Mouse (Mus musculus) limb, embryonic 13.5 days (tissue): ENCODE data around the gene Stt3b. TPM values are rescaled to one million over a fixed set of nuclear protein-coding genes. Genes with fewer than 3 reads are reported as not detected.

Source experiments
- ATAC-seq: fragments of 200-750 bp; cut with Nextera tagmentation; 2 replicates; pipeline ENCODE4 v1.8.0; 2017; ENCODE audit warnings: low read depth, moderate number of reproducible peaks, moderate TSS enrichment; ENCODE audit not compliant: low FRiP score
- H3K27ac ChIP-seq: fragments of 300-500 bp; sonication (generic); 2 replicates; pipeline ENCODE4 v1.5.1; 2015; ENCODE audit warnings: inconsistent platforms, mild to moderate bottlenecking, moderate library complexity
- H3K27me3 ChIP-seq: fragments of 300-500 bp; sonication (generic); 2 replicates; pipeline ENCODE4 v1.6.1; 2015; ENCODE audit warnings: mild to moderate bottlenecking, inconsistent platforms
- H3K36me3 ChIP-seq: fragments of 300-500 bp; sonication (generic); 2 replicates; pipeline ENCODE4 v1.6.1; 2015; ENCODE audit warnings: inconsistent platforms, mild to moderate bottlenecking, moderate library complexity
- H3K4me1 ChIP-seq: fragments of 300-500 bp; sonication (generic); 2 replicates; pipeline ENCODE4 v1.6.1; 2015; ENCODE audit warnings: inconsistent platforms
- H3K4me2 ChIP-seq: fragments of 300-500 bp; sonication (generic); replicated peaks from 2 replicates; pipeline ENCODE4 v1.6.1; 2015; ENCODE audit warnings: inconsistent platforms, mild to moderate bottlenecking, moderate library complexity
- H3K4me3 ChIP-seq: fragments of 300-500 bp; sonication (generic); 2 replicates; pipeline ENCODE4 v1.5.1; 2015; ENCODE audit warnings: moderate library complexity, mild to moderate bottlenecking, inconsistent platforms
- H3K9ac ChIP-seq: fragments of 300-500 bp; sonication (generic); 2 replicates; pipeline ENCODE4 v1.6.1; 2015; ENCODE audit warnings: mild to moderate bottlenecking, inconsistent platforms
- H3K9me3 ChIP-seq: fragments of 300-500 bp; sonication (generic); 2 replicates; pipeline ENCODE4 v1.6.1; 2016; ENCODE audit warnings: inconsistent platforms
- WGBS: fragments of 180-500 bp; shearing (Covaris S2); methylation state at CpG from one replicate; pipeline ENCODE4 v1.1.7; 2015; 5-methylcytosine and 5-hydroxymethylcytosine counted together
- polyA plus RNA-seq: library from polyadenylated mRNA; unstranded; fragments of >200 nt; fragmentation: Nextera tagmentation; extraction: Ambion mirVana; gene quantifications from 2 replicates; pipeline ENCODE4 v1.2.1, GENCODE M21; 2015

Gene Stt3b
- polyA plus RNA-seq: 90.3 and 99.9 TPM in 2 replicates

DNA sequence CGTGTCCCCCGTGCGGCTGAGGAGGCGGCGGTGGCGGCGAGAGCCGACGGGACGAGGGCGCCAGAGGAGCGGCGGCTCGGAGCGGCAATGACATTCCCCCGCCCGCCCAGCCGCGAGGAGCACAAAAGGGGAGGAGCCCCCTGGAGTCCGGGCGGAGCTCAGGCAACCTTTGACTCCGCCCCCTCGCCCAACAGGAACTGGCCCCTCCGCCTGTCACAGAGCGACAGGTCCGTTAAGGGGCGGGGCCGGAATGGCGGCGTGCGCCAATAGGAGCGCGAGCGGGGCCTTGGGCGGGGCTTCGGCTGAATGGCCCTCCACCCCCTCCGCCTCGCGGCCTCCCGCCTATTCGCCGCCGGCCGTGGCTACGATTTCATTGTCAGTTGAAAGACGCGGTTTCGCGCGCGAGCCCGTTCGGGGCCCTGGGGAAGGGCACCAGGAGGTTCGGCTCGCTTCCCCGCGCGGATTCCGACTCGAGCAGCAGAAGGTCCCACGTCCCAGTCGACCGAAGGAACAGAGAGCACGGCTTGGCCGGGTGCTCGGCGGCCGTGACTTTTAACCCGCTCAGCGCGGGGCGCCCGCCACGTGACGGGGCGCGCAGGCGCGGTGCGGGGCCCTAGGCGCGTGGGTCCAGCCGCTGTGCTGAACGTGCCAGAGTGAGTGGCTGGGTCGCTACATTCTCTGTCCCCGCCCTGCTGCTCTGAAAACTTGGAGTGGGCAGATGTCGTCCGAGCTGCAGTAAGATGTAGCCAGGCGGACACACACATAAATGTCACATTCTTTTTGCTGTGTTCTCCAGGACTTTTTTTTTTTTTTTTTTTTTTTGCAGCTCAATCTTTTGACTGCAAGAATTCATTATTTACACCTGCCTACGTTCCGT, at the start of gene Stt3b:
Stt3b (minus strand) TSS at position 76 of the 877 bp plus-strand sequence.
- WGBS: 1% methylated on average over 80 of the region's 91 CpGs
- Histone ChIP-seq H3K9me3 (no peaks in the 10 kb centered on the region), H3K27ac (peak within 1 kb of the TSS; percentile 96), H3K27me3 (no peaks in the 10 kb centered on the region), H3K9ac (peak within 1 kb of the TSS; percentile 99), H3K4me3 (peak within 1 kb of the TSS; percentile 97), H3K4me2 (peak within 1 kb of the TSS; percentile 74), H3K4me1 (peaks cover 30% of the 10 kb centered on the region), H3K36me3 (no peaks in the 10 kb centered on the region)
- ATAC-seq: peak; percentile 94

DNA sequence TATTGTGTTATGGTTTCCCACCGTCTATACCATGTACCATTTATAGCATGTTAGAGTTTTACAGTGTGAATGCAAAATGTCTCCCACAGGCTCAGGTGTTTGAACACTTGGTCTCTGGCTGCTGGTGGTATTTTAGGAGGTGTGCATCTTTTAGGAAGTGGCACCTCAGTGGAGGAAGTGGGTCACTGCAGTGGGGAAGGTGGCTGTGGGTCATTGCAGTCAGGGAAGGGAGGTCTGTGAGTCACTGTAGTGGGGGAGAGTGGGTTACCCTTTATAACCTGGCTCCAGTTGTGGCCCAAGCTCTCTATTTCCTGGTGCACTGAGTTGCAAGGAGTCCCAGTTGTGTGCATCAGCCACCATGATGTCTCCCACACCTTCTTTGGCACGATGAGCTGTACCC, 48.2 kb upstream of the Stt3b start:
- WGBS: 82% methylated on average over 2 of the region's 2 CpGs
- Histone ChIP-seq H3K4me2 (no peak overlapping the region), H3K4me3 (no peak overlapping the region), H3K27me3 (no peaks in the 10 kb centered on the region), H3K27ac (no peak overlapping the region), H3K9me3 (no peaks in the 10 kb centered on the region), H3K36me3 (no peaks in the 10 kb centered on the region), H3K4me1 (peaks cover 17% of the 10 kb centered on the region), H3K9ac (no peak overlapping the region)
- no peak for ATAC-seq

DNA sequence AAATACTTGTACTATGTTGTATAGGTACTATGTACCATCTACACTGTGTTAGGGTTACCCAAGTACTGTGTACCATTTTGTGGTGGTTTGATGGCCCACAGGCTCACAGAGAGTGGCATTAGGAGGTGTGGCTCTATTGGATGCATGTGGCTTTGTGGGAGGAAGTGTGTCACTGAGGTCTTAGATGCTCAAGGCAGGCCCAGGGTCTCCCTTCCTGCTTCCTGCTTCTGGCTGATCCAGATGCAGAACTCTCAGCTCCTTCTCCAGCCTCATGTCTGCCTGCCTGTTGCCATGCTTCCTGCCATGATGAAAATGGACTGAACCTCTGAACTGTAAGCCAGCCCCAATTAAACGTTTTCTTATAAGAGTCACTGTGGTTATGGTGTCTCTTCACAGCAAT, 47.8 kb upstream of the Stt3b start:
- H3K27me3 ChIP-seq: no peaks in the 10 kb centered on the region
- no peak overlapping the region for H3K4me3 ChIP-seq
- 82% methylated on average over 1 of the region's 1 CpGs for WGBS
- no peak overlapping the region for H3K4me2 ChIP-seq
- H3K9ac ChIP-seq: no peak overlapping the region
- no peak for ATAC-seq
- peaks cover 17% of the 10 kb centered on the region for H3K4me1 ChIP-seq
- no peaks in the 10 kb centered on the region for H3K36me3 ChIP-seq
- no peak overlapping the region for H3K27ac ChIP-seq
- H3K9me3 ChIP-seq: no peaks in the 10 kb centered on the region

DNA sequence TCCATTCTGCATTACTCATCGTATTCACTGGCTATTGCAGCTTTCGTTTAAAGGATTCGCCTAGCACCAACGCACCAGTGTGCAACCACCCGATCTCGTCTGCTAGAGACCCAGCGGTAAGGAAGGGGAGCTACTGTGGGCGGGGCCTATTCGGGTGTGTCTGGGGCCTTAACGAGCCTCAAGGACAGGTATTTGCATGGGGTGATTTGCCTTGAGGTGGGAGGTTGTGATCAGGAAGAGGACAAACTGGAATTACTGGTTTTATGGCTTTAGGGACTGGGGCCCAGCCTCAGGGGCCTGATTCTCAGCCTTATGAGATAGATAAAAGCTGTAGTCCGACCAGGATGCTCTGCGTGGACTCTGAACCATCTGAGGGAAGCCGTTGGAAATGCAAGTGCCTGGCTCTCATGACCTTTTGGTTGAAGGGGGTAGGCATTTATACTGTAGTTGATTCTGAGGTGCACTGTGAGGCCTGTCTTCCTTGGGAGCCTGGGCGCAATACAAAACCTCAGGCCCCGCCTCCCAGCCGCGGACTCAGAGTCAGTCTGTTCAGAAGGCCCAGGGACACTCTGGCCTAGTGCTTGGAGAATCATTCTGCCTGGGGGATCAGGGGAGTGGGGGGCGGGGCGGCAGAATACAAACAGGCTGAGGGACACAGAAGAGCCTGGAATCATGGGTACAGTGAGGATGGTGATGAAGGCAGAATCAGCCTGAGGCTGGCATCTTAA, 46.7 kb upstream of the Stt3b start:
- Histone ChIP-seq H3K36me3 (no peaks in the 10 kb centered on the region), H3K9me3 (no peaks in the 10 kb centered on the region), H3K27me3 (no peaks in the 10 kb centered on the region), H3K4me1 (peaks cover 17% of the 10 kb centered on the region), H3K9ac (no peak overlapping the region), H3K4me3 (no peak overlapping the region), H3K27ac (no peak overlapping the region), H3K4me2 (no peak overlapping the region)
- 29% methylated on average over 19 of the region's 19 CpGs for WGBS
- ATAC-seq: no peak

DNA sequence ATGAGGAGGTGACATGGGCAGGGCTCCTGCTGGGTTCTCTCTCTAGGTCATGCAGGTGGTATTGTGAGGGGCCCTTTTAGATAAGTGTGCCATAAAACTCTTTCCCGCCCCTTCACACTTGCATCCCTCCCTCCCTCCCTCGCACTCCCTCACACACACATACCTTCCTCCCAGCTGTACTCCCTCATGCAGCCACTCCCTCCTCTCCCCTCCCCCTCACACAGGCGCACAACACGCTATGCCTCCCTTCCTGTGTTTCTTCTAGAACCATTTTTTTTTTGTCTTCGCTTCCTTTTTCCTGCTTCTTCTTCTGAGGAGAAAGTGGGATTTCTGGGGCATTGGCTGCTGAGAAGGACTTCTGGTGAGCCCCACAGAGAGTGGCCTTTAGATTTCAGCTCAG, 45.8 kb upstream of the Stt3b start:
- H3K9ac ChIP-seq: no peak overlapping the region
- H3K4me3 ChIP-seq: no peak overlapping the region
- no peaks in the 10 kb centered on the region for H3K27me3 ChIP-seq
- no peak for ATAC-seq
- no peak overlapping the region for H3K4me2 ChIP-seq
- no peaks in the 10 kb centered on the region for H3K9me3 ChIP-seq
- peaks cover 17% of the 10 kb centered on the region for H3K4me1 ChIP-seq
- H3K36me3 ChIP-seq: no peaks in the 10 kb centered on the region
- H3K27ac ChIP-seq: no peak overlapping the region
- 22% methylated on average over 5 of the region's 5 CpGs for WGBS

DNA sequence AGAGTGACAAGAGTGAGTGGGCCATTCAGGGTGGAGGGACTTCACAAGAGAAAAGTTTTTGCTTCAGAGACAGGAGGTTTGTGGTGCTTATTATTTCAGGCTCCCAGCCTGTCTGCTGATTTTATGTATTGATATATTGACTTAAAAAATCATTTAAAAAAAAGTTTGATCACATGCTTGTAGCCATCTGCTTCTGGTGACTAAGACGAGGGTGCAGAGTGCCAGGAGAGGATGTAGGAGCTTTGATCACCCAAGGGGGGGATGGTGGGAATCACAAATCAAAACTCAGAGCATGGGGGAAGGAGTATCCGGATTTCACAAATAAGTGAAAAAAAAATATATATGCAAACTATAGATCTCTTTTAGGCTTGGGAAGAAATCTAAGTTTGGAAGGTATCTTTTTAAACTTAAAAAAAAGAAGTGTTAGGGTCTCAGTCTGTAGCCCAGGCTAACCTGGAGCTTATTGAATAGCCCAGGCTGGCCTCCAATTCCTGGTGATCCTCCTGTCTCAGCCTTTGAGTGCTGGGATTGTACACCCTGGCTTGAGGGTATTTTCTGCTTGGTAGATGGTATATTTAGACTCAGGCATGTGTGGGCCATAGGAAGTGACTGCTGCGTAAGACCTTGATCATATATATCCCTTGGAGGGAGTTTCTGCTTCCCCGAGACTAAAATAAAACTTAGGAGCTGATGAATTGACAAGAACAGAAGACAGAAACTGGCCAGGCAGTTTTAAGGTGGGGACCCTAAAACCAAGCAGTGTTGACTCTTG, 39.7 kb upstream of the Stt3b start:
- H3K9me3 ChIP-seq: no peaks in the 10 kb centered on the region
- no peaks in the 10 kb centered on the region; the same call in 1 of the 2 replicates for H3K4me1 ChIP-seq
- no peak overlapping the region for H3K4me3 ChIP-seq
- H3K4me2 ChIP-seq: no peak overlapping the region
- no peak overlapping the region for H3K27ac ChIP-seq
- no peaks in the 10 kb centered on the region for H3K27me3 ChIP-seq
- no peak for ATAC-seq
- WGBS: 63% methylated on average over 4 of the region's 4 CpGs
- no peaks in the 10 kb centered on the region for H3K36me3 ChIP-seq
- H3K9ac ChIP-seq: no peak overlapping the region

DNA sequence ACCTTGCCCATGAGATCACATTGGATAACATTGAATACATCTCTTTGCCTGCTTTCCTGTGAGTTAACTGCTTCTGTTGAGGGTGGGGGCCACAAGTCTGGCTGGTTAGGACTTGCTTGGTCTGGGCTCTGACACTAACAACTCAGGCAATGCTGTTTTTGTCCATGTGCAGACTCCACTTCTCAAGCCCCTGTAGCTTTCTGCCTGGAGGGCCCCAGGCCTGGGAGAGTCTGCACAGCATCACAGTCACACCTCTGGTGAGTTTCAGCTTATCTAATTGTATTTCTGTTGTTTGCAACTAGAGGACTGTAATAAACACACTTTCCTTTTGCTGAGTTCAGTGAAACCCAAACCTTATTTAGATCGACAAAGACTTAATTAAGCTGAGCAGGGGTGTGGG, 38.9 kb upstream of the Stt3b start:
- Histone ChIP-seq H3K9me3 (no peaks in the 10 kb centered on the region), H3K27me3 (no peaks in the 10 kb centered on the region), H3K4me1 (no peaks in the 10 kb centered on the region; the same call in 1 of the 2 replicates), H3K9ac (no peak overlapping the region), H3K4me2 (no peak overlapping the region), H3K27ac (no peak overlapping the region), H3K4me3 (no peak overlapping the region), H3K36me3 (no peaks in the 10 kb centered on the region)
- 16% methylated on average over 1 of the region's 1 CpGs for WGBS
- no peak for ATAC-seq

DNA sequence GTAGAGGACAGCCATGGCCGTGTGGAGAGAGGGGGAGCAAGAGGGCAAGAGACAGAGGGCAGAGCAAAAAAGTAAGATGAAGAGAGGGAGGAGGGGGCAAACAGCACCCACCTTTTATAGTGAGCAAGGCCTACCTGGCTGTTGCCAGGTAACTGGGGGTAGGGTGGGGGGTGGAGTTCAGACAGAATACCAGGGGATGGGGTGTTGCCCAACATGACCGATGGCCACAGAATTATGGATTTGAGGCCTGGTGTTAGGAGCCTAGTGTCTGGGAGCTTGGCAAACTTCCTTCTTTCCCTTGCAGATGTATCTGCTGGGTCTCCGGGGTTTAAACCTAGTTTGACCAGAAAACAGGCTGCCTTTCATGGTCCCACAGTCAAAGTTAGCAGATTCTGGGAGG, 34.7 kb upstream of the Stt3b start:
- no peak overlapping the region for H3K27ac ChIP-seq
- no peaks in the 10 kb centered on the region for H3K36me3 ChIP-seq
- H3K4me3 ChIP-seq: no peak overlapping the region
- WGBS: 76% methylated on average over 3 of the region's 3 CpGs
- H3K4me1 ChIP-seq: peaks cover 7% of the 10 kb centered on the region
- no peaks in the 10 kb centered on the region for H3K9me3 ChIP-seq
- no peak overlapping the region for H3K9ac ChIP-seq
- H3K4me2 ChIP-seq: no peak overlapping the region
- no peak for ATAC-seq
- no peaks in the 10 kb centered on the region for H3K27me3 ChIP-seq

DNA sequence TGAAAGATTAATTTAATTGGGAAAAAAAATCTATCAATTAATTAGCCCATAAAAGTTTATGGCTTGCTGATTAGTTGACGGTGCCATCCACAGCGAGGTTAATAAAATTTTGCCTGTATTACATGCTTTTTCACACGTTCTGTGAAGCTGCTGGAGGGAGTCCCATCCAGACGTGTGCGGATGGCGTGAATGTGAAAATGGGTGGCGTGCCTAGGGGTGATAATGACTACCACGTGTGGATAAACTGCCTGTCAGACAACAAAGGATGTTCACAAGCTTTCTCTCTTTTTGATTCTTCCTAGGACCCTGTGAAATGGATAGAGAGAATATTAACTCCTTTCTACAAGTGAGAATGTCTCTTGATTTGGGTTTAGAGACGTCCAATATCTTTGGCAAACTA, 31.4 kb upstream of the Stt3b start:
- 39% methylated on average over 9 of the region's 9 CpGs for WGBS
- no peaks in the 10 kb centered on the region for H3K27me3 ChIP-seq
- H3K9ac ChIP-seq: no peak overlapping the region
- no peaks in the 10 kb centered on the region for H3K9me3 ChIP-seq
- H3K36me3 ChIP-seq: no peaks in the 10 kb centered on the region
- H3K4me1 ChIP-seq: peaks cover 16% of the 10 kb centered on the region
- no peak overlapping the region for H3K27ac ChIP-seq
- H3K4me3 ChIP-seq: no peak overlapping the region
- H3K4me2 ChIP-seq: no peak overlapping the region
- no peak for ATAC-seq

DNA sequence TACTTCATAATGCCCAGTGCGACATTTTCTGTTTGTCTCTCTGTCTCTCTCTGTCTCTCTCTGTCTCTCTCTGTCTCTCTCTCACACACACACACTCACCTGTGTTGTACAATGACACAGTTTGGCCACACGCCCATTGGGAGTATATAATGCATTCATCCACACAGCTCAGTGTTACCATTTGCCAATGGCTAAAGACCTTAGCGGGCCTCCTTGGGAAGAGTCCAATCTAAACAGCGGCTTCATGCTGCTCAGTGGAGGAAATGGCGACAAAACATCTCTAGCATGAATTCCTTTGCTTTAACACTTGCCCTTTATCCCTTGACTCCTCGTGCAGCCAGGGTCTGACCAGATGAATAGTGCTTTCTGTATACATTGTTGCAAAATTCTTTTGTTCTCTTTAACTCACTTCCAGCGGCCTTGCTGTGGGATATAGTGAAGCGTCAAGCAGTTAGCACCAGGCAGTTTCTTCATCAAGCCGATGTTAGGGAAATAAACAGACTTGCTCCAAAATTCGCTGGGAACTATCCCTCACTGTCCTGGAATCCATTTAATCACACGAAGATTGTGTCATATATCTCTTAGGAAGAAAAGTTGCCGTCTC, 30.1 kb upstream of the Stt3b start:
- Histone ChIP-seq H3K4me3 (no peak overlapping the region), H3K9ac (no peak overlapping the region), H3K27ac (no peak overlapping the region), H3K9me3 (no peaks in the 10 kb centered on the region), H3K36me3 (no peaks in the 10 kb centered on the region), H3K4me2 (no peak overlapping the region), H3K4me1 (peaks cover 20% of the 10 kb centered on the region), H3K27me3 (no peaks in the 10 kb centered on the region)
- no peak for ATAC-seq
- 56% methylated on average over 12 of the region's 12 CpGs for WGBS

DNA sequence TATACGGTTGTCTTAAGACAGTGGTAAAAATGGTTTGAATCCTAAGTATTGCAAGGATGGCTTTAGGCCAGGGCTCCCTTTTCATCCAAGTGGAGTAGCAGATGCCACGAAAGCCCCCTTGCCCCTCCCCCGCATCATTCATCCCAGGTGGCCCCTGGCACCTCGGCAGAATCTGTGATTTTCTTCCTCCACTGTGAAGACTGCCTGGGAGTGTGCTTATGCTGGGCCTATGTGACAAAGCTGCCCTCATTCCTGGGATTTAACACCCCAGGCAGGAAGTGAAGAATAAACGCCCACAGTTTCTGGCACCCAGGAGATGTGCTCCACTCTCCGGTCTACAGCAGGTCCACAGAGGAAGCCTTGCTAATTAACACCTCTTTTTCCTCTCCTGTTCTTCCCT, 28.6 kb upstream of the Stt3b start:
- no peaks in the 10 kb centered on the region for H3K36me3 ChIP-seq

More for the DNA sequence above, 28.6 kb upstream of the Stt3b start:
- WGBS: 21% methylated on average over 6 of the region's 6 CpGs
- H3K4me3 ChIP-seq: no peak overlapping the region
- no peaks in the 10 kb centered on the region for H3K27me3 ChIP-seq
- ATAC-seq: no peak
- no peak overlapping the region for H3K9ac ChIP-seq
- no peaks in the 10 kb centered on the region for H3K9me3 ChIP-seq
- H3K27ac ChIP-seq: no peak overlapping the region
- peaks cover 20% of the 10 kb centered on the region for H3K4me1 ChIP-seq
- H3K4me2 ChIP-seq: no peak overlapping the region
